Mouse (Mus musculus): Measurements from ENCODE around the gene Procr. TPM values are rescaled to one million over a fixed set of nuclear protein-coding genes. Genes with fewer than 3 reads are reported as not detected.
A peak's percentile ranks its signal among the peaks of the same experiment; 100 is the strongest.

Gene Procr
- polyA plus RNA-seq, 1 experiment: 1.1 TPM

DNA sequence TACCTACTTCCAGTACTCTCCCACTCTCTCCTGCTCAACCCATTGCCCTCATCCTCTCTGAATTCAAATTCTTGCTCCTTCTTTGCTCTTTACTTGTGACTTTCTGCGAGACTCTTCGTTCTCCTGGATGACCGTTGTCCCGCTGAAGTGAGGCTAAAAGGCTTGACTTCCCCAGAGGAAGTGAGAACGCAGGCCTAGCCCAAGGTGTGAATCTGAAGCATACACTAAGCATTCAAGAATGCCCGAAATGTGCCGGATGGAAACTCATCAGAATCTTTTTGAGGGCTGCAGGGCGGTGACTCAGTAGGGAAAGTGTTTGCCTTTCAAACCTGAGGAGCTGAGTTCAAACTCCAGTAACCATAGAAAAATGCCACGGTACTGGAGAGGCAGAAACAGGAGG lies 7.6 kb upstream of the Procr start:
- no peak for TF ChIP-seq POLR2A (IDR thresholded peaks at IDR 0.05; ENCODE audit: extremely low read depth, insufficient read depth, low read length)
- TF ChIP-seq CTCF (IDR thresholded peaks at IDR 0.05; ENCODE audit: extremely low read depth, insufficient read depth, low read length): no peak
- no peaks in the 10 kb centered on the region for H3K4me1 ChIP-seq (ENCODE audit: control insufficient read depth, insufficient read depth, low read length)
- no peak overlapping the region for H3K27ac ChIP-seq (ENCODE audit: insufficient read depth, low read length)
- no peak overlapping the region for H3K4me3 ChIP-seq (ENCODE audit: insufficient read depth, low read length)

DNA sequence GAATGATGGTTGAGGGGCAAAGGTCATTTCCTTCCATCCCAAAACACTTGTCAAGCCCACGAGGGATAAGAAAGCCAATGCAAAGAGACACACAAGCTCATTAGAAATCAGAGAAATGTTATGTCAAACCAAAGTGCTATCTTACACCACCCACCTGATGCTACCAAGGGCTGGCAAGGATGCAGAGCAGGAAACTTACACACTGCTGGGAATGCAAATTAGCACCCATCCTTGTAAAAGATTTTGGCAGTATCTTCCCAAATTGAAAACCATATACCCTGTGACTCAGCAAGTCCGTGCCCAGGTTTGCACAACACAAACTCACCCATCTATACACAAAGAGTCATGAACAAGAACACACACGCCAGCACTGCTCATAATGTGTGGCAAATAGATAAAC lies 5.4 kb upstream of the Procr start:
- H3K27ac ChIP-seq (ENCODE audit: insufficient read depth, low read length): no peak overlapping the region
- no peak overlapping the region for H3K4me3 ChIP-seq (ENCODE audit: insufficient read depth, low read length)
- H3K4me1 ChIP-seq (ENCODE audit: control insufficient read depth, insufficient read depth, low read length): no peaks in the 10 kb centered on the region
- TF ChIP-seq CTCF (IDR thresholded peaks at IDR 0.05; ENCODE audit: extremely low read depth, insufficient read depth, low read length): no peak
- TF ChIP-seq POLR2A (IDR thresholded peaks at IDR 0.05; ENCODE audit: extremely low read depth, insufficient read depth, low read length): no peak

GRCm38 (mm10) chr2:155749394-155749793 lies 1.5 kb upstream of the Procr start:
- Histone ChIP-seq H3K4me3 (ENCODE audit: insufficient read depth, low read length) (no peak overlapping the region), H3K4me1 (ENCODE audit: control insufficient read depth, insufficient read depth, low read length) (no peaks in the 10 kb centered on the region), H3K27ac (ENCODE audit: insufficient read depth, low read length) (no peak overlapping the region)
- TF ChIP-seq CTCF (IDR thresholded peaks at IDR 0.05; ENCODE audit: extremely low read depth, insufficient read depth, low read length) (no peak), POLR2A (IDR thresholded peaks at IDR 0.05; ENCODE audit: extremely low read depth, insufficient read depth, low read length) (no peak)

GRCm38 (mm10) chr2:155755746-155756145 lies 4.8 kb downstream of the Procr start:
- no peak overlapping the region for H3K4me3 ChIP-seq (ENCODE audit: insufficient read depth, low read length)
- no peak overlapping the region for H3K27ac ChIP-seq (ENCODE audit: insufficient read depth, low read length)
- H3K4me1 ChIP-seq (ENCODE audit: control insufficient read depth, insufficient read depth, low read length): no peaks in the 10 kb centered on the region
- TF ChIP-seq CTCF (IDR thresholded peaks at IDR 0.05; ENCODE audit: extremely low read depth, insufficient read depth, low read length) (0 out of 2 replicates have a peak, but pooled peaks have one; percentile 27), POLR2A (IDR thresholded peaks at IDR 0.05; ENCODE audit: extremely low read depth, insufficient read depth, low read length) (no peak)

DNA sequence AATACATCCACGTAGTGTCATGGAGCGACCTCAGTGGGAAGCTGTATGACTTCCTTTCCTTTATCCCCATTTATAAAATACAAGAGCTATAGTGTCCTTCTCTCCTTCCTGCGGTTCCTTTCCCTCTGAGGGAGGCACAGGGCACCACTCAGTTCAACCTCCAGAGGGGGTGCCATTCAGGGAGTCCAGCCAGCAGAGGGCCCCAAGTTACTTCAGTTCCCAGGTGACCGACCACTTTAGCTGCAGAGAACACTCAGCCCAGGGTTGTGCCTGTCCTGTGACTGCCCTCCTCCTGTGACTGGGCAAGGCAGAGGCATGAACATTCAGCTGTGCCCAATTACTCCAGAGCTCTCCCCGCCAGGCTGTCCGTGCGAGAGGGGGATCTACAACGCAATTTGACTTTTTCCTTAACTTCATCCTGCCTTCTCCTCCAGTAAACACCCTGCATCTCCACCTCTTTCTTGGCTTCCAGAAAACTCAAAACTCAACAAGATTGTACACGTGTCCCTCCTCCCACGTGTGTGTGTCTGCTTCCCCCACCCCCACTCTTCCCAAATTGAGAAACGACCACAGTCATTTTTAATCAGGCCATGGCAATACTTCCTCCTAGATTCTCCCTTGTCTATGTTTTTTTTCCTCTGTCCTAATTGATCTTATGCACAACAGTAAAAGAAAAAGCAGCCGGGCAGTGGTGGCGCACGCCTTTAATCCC lies 6.1 kb downstream of the Procr start:
- TF ChIP-seq POLR2A (IDR thresholded peaks at IDR 0.05; ENCODE audit: extremely low read depth, insufficient read depth, low read length) (no peak), CTCF (IDR thresholded peaks at IDR 0.05; ENCODE audit: extremely low read depth, insufficient read depth, low read length) (no peak)
- no peak overlapping the region for H3K27ac ChIP-seq (ENCODE audit: insufficient read depth, low read length)
- no peak overlapping the region for H3K4me3 ChIP-seq (ENCODE audit: insufficient read depth, low read length)
- H3K4me1 ChIP-seq (ENCODE audit: control insufficient read depth, insufficient read depth, low read length): no peaks in the 10 kb centered on the region

DNA sequence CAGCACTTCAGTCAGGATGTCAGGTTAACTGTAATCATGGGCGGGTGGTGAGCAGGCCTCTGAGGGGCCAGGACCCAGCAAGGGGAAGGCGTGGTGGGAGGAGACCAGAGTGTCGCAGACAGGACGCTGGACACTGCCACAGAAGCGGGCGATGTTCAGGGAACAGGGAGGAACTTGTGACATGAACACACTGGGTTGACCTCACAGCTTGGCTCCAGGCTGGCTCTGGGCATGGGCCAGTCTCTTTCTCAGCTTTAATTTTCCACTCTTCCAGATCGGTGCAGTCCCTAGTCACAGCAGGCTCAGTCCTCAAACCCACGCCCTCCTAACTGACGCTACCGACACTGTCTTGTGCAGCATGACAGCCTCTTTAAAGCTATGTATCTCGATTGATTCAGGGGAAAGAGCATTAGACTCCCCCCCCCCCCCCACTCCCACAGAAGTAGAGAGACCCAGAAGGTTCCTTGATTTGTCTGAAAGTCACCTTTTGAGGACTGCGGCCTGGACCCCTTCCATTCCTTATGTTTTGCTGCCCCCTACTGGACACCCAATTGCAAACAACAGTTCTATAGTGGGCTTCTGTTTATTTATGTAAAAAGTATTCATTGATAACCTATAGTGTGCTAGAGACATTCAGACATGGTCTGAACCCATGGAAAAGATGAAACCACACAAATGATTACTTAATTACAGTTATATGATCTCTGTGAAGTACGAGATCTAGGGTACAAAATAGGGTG lies 13.9 kb downstream of the Procr start:
- no peak for TF ChIP-seq POLR2A (IDR thresholded peaks at IDR 0.05; ENCODE audit: extremely low read depth, insufficient read depth, low read length)
- TF ChIP-seq CTCF (IDR thresholded peaks at IDR 0.05; ENCODE audit: extremely low read depth, insufficient read depth, low read length): peak; percentile 77
- Histone ChIP-seq H3K27ac (ENCODE audit: insufficient read depth, low read length) (no peak overlapping the region), H3K4me3 (ENCODE audit: insufficient read depth, low read length) (no peak overlapping the region), H3K4me1 (ENCODE audit: control insufficient read depth, insufficient read depth, low read length) (no peaks in the 10 kb centered on the region)

DNA sequence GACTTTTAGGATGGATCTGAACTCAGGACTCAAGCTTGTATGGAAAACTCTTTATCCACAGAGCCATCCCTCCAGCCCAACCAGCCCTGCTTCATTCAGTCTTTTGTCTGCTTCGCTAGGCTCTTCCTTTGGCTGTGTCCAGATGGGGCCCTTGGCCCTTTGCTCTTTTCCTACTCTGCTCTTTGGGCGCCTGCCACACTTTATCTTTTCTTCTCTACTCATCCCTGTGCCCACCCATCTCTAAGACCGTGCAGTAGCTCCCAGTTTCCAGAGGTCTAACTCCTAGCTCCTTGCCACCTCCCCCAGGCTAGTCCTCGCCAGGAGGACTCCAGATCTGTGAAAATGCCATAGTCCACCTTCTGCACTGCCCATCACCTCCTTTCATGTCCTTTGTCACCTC lies 22.7 kb downstream of the Procr start:
- H3K4me3 ChIP-seq (ENCODE audit: insufficient read depth, low read length): no peak overlapping the region
- H3K4me1 ChIP-seq (ENCODE audit: control insufficient read depth, insufficient read depth, low read length): no peaks in the 10 kb centered on the region
- TF ChIP-seq CTCF (IDR thresholded peaks at IDR 0.05; ENCODE audit: extremely low read depth, insufficient read depth, low read length) (no peak), POLR2A (IDR thresholded peaks at IDR 0.05; ENCODE audit: extremely low read depth, insufficient read depth, low read length) (no peak)
- no peak overlapping the region for H3K27ac ChIP-seq (ENCODE audit: insufficient read depth, low read length)

DNA sequence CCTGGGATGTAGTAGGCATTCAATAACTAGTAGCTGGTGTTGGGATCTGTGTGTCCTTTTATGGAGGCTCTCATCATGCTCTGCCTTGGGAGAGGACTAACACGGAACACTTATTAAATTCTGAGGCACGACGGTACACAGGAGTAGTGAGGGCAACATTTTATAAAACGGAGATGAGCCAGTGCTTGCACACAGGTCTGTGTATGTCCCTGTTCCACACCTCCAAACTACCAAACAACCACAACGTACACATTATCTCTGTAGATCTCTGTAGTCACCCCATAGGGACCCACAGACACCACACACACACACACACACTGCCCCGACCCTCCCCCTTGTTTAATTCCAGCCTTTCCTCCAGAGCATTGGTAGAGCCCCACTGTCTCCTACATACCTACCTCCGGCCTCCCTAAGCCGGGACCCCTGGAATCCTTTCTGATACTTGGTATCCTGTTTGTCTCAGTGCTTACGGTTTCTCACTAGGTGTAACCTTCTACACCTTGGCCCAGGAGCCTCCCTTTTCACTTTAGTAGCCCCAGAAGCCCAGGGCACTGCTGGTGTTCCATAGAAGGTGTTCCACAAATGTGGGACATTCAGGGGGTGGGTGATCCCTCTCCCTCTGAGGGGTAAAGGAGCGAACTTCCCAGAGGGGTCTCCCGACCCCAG lies 23.5 kb downstream of the Procr start:
- Histone ChIP-seq H3K4me3 (ENCODE audit: insufficient read depth, low read length) (0 out of 2 replicates have a peak overlapping the region, but pooled peaks have one; percentile 12), H3K4me1 (ENCODE audit: control insufficient read depth, insufficient read depth, low read length) (peaks cover 2% of the 10 kb centered on the region; the same call in 1 of the 2 replicates), H3K27ac (ENCODE audit: insufficient read depth, low read length) (no peak overlapping the region)
- TF ChIP-seq CTCF (IDR thresholded peaks at IDR 0.05; ENCODE audit: extremely low read depth, insufficient read depth, low read length) (no peak), POLR2A (IDR thresholded peaks at IDR 0.05; ENCODE audit: extremely low read depth, insufficient read depth, low read length) (no peak)

- Histone ChIP-seq H3K27ac (ENCODE audit: insufficient read depth, low read length) (peak within 1 kb of the TSS; percentile 20; the same call in 1 of the 2 replicates), H3K4me3 (ENCODE audit: insufficient read depth, low read length) (peak within 1 kb of the TSS; percentile 78), H3K4me1 (ENCODE audit: control insufficient read depth, insufficient read depth, low read length) (peaks cover 3% of the 10 kb centered on the region; the same call in 1 of the 2 replicates)
- TF ChIP-seq POLR2A (IDR thresholded peaks at IDR 0.05; ENCODE audit: extremely low read depth, insufficient read depth, low read length) (no peak), CTCF (IDR thresholded peaks at IDR 0.05; ENCODE audit: extremely low read depth, insufficient read depth, low read length) (no peak)
Measured at GRCm38 (mm10) chr2:155774927-155775684, 24.2 kb downstream of the Procr start, which contains the start of gene Mmp24. Mmp24 (plus strand) TSS chr2:155775342.

All from cortical plate, adult 2 months (tissue).